Mouse (Mus musculus) MEL (cell line): ENCODE results near the gene Vps13d.

Experiments
- CTCF ChIP-seq, 3 experiments: IDR thresholded peaks in 2 of 3; conservative IDR thresholded peaks in 1 of 3; 2 replicates each; pipeline ENCODE4 v1.5.1; 2011 to 2012; ENCODE audit warnings: low read length in 3 of 3, low read depth in 2 of 3, mild to moderate bottlenecking in 2 of 3, improper control_type of control experiment in 1 of 3, inconsistent platforms in 1 of 3, mixed read lengths in 1 of 3, moderate library complexity in 1 of 3; ENCODE audit not compliant: control insufficient read depth in 1 of 3, insufficient read depth in 1 of 3, poor library complexity in 1 of 3, severe bottlenecking in 1 of 3
- EP300 ChIP-seq, 2 experiments: IDR thresholded peaks; 2 replicates each; pipeline ENCODE4 v1.6.1; 2011; ENCODE audit warnings: improper control_type of control experiment in 2 of 2, low read length in 2 of 2, low read depth in 1 of 2, mild to moderate bottlenecking in 1 of 2
- HCFC1 ChIP-seq: IDR thresholded peaks from 2 replicates; pipeline ENCODE4 v1.6.1; 2012; ENCODE audit warnings: low read depth, mild to moderate bottlenecking, inconsistent platforms, low read length, improper control_type of control experiment, moderate library complexity
- KAT2A ChIP-seq: conservative IDR thresholded peaks from 2 replicates; pipeline ENCODE4 v1.6.1; 2012; ENCODE audit warnings: low read depth, low read length, improper control_type of control experiment, inconsistent platforms
- MAFK ChIP-seq: IDR thresholded peaks from 2 replicates; pipeline ENCODE4 v1.6.1; 2011; ENCODE audit warnings: low read depth, mild to moderate bottlenecking, low read length, improper control_type of control experiment, borderline replicate concordance
- NELFE ChIP-seq: IDR thresholded peaks from 2 replicates; pipeline ENCODE4 v1.6.1; 2011; ENCODE audit warnings: low read depth, low read length, improper control_type of control experiment
- RAD21 ChIP-seq: IDR thresholded peaks from 2 replicates; pipeline ENCODE4 v1.6.1; 2011; ENCODE audit warnings: mild to moderate bottlenecking, low read depth, low read length, improper control_type of control experiment
- SMC3 ChIP-seq: IDR thresholded peaks from 2 replicates; pipeline ENCODE4 v1.6.1; 2011; ENCODE audit warnings: low read depth, low read length, improper control_type of control experiment
- TAL1 ChIP-seq: IDR thresholded peaks from 2 replicates; pipeline ENCODE4 v1.6.1; 2012; ENCODE audit warnings: mild to moderate bottlenecking, inconsistent platforms, low read length, moderate library complexity, mixed read lengths
- TCF12 ChIP-seq: IDR thresholded peaks from 2 replicates; pipeline ENCODE4 v1.6.1; 2014; ENCODE audit warnings: low read depth, mild to moderate bottlenecking, inconsistent platforms, low read length, improper control_type of control experiment, moderate library complexity
- USF1 ChIP-seq: IDR thresholded peaks from 2 replicates; pipeline ENCODE4 v1.6.1; 2014; ENCODE audit warnings: low read depth, mild to moderate bottlenecking, inconsistent platforms, low read length, improper control_type of control experiment, moderate library complexity

GRCm38 (mm10) chr4:145047964-145048363 lies 146.8 kb downstream of the Vps13d start:
- TF ChIP-seq KAT2A (no peak), TAL1 (no peak), HCFC1 (no peak), RAD21 (no peak), SMC3 (no peak), MAFK (no peak), USF1 (no peak), TCF12 (no peak), NELFE (no peak), EP300 (IDR thresholded peaks at IDR 0.05; ENCODE audit: low read depth in 1 of 2, low read length in 2 of 2) (no peak), CTCF (IDR thresholded peaks at IDR 0.05 in 2 of 3, conservative IDR thresholded peaks at IDR 0.05 in 1 of 3; ENCODE audit: control insufficient read depth in 1 of 3, insufficient read depth in 1 of 3, low read depth in 2 of 3, low read length in 3 of 3, poor library complexity in 1 of 3, severe bottlenecking in 1 of 3) (no peak)
